Mouse (Mus musculus): ENCODE measurements at regions not wholly inside any gene's neighbourhood (a gene's known extent, or its start where the extent isn't known, plus 50 kb on each side); places are given as distances from the start of the nearest gene placed in this dataset.

DNA sequence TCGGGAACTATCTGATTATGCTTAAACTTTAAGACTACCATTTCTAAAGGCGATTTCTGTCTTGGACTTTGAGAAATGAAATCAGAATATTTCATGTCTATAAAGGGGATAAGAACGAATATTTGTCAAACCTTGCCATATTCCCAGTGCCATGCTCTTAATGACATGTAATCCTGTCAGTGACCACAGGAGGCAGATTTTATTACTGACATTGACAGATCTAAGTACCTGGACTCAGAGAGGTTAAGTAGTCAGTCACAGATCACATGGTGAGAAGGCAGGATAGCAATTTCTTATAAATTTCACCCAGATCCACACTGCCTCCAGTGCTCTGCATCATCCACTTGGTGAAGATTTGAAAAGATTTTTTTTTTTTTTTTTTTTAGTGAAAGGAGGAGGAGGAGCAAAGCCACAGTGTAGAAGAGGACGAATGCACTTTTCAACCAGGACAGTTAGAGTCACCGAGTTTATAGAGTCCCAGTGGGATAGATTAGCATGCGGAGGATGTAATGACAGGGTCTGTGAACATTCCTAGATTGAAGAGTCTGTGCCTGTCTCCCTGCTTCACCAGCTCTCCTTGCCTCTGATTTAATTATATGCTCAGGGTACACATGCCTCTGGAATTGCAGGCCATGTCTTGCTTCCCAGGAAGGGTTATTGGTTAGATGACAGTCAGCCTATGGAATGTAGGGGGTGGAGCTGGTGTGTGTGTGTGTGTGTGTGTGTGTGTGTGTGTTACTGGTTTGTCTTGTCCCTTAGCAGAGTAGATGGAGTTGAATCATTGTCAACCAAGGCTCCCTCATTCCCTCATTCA, 1379.7 kb downstream of the Gsdmc2 start:
- DNase-seq: no peak

DNA sequence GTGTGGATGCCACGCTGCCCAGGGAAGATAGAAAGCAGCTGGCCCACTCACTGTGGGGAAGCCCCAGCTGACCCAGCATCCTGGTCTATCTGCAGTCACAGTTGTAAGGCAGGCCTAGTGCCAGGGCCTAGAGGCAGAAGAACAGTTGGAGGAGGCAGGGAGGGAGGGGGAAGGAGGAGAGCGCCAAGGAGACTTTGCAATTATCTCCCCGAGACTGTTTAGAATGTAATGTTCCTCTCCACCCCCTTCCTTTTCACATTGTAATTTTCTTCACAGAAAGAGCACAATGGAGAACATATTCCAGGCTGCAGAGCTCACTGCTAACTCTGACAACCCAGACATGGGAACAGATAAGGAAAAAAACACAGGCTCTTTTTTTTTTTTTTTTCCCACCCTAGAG, 1382.3 kb downstream of the Gsdmc2 start:
- no peak for DNase-seq

DNA sequence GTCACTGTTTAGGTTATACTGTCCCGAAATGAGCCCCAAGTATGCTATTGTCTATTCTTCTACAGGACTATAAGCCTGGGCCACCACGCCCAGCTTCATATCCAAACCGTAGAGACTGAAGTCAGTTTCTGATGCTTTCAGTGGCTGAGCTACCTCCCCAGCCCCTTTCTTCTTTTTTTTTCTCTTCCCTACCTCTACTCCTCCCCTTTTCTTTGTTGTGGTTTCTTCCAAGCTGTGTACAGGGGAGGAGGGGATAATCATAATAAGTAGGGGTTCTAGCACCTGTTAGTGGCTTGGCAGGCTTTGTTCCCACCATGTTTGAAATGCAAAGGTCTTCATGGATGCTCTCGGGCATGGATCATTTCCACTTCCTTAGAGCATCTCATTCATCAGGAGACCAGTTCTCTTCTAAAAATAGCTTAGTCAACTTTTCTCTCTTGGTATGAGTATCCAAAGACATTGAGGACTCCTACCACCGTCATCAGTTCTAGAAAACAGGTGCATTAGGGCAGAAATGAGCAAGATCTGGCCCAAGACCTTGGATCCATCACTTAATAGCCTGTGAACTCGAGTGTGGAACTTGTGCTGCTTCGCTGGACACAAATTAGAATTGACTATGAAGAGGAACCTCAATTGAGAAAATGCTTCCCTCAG, 1383.5 kb downstream of the Gsdmc2 start:
- DNase-seq: no peak

DNA sequence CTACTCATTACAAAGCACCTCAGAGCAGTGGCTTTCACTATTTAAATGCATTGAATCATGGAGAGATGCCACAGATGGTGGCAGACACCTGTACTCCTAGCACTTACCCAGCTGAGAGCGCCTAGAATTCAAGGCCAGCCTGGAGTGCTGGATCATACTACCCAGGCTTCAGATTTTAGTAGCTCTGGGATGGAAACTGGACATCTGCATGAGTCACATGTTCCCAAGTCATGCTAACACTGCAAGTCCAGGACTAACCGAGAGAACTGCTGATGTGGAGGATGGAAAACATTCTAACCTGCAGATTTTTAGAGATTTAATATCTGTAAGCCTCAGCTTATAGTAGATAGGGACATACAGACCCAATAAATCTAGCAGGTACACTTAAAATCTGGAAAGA, 1384.3 kb downstream of the Gsdmc2 start:
- DNase-seq: no peak

DNA sequence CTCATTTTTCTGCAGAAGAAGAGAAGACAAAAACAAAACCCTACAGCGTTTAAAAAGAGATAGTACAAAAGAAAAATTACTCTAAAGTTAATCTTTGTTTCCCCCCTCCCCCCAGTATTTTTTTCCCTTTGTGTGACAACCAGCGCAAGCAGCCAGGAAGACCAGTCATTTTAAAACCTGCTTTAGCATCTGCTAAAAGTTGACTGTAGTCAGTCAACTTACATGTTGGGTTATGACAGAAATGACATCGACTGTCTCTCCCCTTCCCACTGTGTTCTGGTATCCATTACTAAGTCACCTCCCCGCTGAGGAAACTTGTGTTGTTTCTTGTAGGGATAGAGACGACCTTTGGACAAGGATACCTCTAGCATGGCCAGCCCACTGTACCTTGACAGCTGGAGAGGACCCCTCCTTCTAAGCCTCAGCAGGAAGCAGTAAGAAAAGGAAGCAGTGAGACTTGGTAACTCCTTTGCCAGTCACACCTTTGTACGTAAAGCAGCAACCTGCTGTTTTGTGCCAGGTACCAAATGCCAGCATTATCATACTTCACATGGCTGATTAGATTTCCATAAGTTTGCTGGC, 1384.9 kb downstream of the Gsdmc2 start:
- no peak for DNase-seq

DNA sequence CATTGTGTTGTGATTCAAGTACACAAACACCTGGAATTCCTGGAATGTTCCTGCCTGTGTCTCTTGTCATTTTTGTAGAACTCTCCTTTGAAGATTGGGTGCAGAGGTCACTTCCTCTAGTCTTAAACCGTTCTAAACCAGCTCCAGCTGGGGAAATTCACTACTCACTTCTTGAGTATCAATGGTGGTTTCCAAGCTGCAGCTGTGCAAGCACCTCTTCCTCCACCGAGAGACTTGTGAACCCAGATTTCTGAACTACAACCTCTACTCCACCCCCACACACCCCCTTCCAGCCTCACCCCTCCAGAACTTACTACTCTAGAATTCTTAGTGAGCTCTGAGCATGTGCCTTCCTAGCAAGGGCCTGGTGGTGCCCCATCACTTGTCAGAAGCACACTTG, 1387.0 kb downstream of the Gsdmc2 start:
- peak in 1 of 2 experiments; percentile 1 for DNase-seq

DNA sequence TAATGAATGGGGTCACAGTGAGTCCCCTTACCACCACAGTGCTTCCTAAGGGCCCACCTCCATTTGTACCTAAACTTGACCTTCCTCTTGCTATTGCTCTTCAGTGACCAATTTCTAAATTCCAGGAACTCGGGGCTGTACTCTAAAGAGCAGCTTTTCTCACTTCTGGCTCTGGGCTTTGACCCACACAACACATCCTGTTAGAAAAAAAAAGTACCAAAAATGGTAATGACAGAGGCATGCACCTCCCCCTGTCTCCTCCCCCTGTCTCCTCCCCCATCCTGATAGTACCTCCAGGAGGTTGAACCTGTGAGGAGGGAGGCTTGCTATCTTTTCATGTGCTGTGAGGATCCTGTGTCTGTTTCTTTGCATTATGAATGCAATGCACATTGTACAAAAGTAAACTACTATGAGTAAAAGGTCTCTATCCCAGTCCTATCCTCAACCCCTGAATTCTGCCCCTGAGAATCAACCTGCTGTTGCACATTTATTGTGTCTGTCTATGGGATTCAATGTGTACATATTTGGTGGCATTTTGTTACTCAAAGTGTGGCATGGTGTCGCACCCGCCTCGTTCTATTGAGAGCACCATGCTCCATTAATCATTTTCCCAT, 1387.8 kb downstream of the Gsdmc2 start:
- DNase-seq: peak; percentile 18 to 22

DNA sequence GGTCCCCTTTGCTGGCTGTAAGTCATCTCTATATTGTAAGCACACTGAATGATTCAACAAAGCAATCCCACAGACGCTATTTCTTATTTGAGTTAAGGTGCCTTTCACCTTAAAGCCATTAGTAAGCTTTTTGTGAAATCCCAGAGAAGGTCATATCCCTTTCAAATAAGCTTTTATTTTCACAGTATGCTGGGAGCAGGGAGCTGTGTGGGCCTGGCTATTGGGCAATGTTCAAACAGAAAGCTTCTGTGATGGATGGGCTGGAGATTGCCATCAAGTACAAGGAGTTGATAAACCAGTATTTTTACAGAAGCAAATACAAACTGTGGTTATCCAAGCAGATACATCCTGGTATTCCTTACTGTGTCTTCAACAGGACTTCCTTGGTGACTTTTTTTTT, 1389.0 kb downstream of the Gsdmc2 start:
- no peak for DNase-seq

DNA sequence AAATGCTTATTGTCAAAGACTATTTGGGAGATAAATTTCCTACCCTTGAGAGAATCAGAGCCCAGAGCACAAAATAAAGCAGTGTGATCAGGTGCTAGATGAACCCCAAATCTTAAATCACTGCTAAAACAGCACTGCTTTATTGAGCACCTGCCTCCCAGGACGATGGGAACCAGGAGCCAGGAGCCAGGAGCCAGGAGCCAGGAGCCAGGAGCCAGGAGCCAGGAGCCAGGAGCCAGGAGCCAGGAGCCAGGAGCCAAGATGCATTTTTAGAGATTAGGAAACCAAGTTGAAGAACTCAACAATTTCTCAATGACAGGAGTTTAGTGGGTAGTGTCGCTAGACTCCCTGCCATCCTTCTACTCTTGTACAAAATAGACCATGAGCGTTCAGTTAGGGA, 1396.9 kb downstream of the Gsdmc2 start:
- no peak for DNase-seq

DNA sequence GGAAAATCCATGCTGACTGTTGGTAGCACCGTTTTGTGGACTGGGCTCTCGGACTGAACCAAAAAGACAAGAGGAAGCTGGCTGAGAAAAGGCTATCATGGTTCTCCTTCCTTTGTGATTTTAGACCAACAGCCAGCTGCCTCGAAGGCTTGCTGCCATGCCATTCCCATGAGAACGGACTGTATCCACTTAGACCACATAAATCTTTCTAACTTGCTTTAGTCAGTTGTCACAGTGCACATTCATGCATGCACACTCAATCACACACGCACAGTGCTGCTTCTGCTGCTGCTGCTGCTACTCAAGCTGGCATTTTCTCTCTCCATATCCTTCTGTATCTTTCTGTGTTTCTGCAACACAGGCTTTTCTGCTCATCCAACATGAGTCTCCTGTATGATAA, 1405.8 kb downstream of the Gsdmc2 start:
- no peak for DNase-seq

DNA sequence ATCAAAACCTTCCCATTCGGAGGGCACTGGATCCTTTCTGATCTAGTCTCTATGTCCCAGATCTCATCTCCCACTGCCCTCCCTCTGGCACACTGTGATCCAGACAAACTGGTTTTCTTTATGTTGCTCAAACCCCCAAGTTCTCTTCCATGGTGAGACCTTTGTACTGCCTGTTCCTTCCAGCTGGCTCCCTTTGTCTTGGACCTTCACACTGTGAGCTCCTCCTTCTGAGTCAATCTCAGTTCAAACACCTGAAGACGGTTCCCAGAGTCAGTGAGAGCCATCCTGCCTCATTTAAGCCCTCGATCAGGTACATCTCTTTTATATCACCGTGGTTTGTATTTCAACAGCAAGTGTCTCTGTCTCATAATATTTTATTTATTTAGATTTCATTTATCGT, 1408.3 kb downstream of the Gsdmc2 start:
- no peak for DNase-seq

DNA sequence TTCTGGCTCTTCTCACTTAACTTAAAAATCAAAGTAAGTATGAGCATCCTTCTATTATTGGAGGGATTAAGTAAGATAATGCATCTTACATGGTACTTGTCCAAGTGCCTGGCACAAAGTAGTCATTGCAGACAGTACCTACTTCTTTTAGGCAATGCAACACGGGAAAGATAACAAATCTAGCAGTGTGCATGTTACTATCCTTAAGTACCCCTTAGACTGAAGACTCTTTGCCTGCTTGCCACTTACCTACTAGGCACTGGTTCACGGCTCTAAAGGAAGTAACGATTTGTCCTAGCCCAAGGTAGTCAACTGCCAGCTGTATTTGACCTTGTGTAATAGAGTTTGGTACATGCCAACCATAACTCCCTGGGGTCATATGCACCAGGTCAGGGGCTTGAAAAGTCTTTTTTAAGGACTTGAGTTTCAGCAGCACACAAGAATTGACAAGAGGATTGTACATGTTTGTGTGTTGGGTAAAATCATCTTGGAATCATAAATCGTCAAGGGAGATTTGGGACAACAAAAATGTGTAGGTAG, 1409.8 kb downstream of the Gsdmc2 start:
- DNase-seq: no peak

DNA sequence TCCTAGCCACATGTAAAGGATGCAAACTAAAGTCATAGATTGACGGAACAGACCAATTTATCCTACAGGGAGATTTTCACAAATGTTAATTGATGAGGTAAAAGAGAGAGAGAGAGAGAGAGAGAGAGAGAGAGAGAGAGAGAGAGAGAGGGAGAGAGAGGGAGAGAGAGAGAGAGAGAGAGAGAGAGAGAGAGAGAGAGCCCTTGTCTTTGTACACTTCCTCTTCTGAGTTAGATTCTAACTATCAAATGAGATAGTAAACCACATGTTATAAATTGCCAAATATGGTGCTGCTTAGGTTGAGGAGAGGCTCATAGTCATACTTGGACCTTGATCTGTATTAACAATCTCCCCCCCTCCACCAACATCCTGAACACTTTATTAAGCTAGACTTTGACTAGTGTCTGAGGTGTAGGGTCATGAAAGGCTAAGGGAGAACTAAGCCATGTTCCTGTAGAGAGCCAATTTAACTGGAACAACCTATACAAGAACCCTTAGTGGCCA, 1412.2 kb downstream of the Gsdmc2 start:
- DNase-seq: no peak

DNA sequence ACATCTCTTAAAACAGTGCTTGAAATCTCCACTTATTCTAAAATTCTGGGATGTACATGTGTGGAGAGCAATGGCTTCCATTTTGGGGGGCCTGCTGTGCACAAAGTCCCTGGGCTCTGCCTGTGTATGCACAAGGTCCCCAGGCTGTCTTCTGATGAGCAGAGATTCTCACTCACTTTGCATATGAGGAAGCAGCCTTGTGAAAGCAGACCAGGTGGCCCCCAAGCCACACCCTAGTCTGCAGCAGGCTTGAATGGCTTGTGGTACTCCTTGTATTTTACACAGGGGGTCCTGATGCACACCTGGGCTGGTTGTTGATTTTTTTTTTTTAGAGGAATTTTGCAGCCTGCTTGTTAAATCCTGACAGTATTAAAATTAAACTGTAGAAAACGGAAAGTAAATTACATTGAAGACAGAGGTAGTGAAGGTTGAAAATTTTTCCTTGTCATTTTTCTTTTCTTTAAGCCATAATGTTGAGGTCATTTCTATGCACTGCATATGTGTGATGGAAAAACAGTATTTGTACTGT, 1413.8 kb downstream of the Gsdmc2 start:
- peak; percentile 39 to 42 for DNase-seq

DNA sequence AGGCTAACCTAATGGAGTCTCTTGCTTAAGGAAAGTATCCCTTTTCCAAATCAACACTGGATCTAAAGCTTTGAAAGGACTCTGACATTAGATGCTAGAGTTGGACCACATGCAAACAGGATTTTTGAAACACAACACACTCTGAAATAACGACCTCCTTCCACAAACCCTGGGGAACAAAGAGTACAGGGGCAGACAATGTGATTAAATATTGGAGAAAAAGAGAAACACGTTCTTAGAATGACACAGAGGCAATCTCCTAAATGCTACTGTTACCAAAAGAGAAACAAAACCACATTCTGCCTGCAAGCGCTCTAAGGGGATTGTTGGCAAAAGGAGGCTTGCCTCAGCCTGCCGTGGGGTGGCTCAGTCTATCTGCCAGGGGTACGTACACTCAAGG, 1422.0 kb downstream of the Gsdmc2 start:
- DNase-seq: no peak

DNA sequence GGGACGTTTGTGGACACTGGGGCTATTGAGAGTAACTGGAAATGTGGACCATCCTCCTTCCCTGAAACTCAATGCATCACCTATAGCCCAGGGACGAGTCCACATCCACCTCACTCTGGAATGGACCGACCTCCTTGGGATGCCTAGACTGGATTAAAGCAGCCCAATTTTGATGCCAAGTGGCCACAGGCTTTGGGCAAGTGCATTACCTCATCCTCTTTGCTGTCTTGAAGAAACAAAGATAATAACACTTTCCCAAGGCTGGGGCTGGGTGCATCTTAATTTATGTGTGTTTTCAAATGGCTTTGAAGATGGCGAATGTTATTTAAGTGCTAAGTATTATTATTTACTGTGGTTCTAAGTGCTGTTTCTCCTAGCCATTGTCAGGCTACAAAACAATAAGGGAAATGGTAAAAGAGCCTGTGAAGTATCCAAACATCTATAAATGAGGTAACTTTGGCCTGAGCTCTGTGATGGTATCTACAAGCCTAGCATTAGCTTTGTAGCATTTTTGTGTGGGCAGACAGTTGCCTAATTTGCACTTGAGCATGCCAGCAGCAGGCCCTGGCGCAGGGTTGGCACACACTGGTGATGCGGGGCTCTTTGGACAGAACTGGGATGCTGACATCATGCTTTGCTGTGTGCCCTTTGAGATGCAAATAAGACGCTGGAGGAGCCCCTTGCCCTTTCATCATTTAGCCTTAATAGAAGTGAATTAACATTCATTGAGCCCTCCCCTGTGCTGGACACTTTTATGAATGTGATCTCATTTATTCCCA, 1423.7 kb downstream of the Gsdmc2 start:
- no peak for DNase-seq

DNA sequence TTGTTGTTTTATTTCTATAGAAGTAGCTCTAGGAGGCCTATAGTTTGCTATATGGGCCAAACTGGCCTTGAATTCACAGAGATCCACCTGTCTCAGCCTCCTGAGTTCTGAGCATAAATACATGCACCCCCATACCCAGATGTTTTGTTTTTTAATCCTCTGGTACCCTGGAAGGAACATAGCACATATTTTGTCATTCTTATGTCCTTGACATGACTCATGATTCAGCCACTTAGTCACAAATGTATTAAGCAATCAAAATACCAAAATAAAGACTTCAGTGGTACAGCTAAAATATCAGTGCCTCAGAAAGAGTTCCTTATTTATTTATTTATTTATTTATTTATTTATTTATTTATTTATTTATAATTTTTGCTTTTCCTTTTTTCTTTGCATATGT, 1428.3 kb downstream of the Gsdmc2 start:
- DNase-seq: no peak

DNA sequence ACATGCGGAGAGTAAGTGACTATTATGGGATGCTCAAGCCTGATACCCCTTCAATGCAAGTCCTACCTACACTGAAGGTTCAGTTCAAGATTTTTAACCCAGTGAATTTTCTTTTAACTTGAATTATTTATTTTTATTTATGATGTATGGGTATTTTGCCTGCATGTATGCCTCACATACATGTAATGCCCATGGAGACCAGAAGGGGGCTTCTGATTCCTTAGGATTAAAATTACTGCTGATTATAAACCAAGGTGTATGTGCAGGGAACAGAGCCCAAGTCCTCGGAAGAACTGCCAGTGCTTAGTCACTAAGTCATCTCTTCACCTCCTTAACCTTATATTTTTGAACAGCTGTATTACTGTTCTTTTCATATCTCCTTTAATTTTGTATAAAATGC, 1431.3 kb downstream of the Gsdmc2 start:
- DNase-seq: peak in 1 of 2 experiments; percentile 26

DNA sequence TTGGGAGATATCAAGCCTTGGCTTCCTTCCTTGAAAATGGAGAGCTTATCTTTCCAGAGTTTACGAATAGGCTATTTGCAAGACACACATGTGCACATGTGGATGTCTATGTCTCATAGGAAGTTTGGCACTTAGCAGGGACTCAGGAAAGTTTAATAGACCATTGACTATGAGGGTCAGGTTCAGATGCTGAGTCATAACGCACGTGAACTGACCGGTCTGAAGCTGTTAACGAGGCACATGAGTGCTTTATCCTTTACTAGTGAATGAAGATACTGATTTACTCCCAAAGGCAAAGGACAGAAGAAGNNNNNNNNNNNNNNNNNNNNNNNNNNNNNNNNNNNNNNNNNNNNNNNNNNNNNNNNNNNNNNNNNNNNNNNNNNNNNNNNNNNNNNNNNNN, 1442.8 kb downstream of the Gsdmc2 start:
- no peak for DNase-seq

DNA sequence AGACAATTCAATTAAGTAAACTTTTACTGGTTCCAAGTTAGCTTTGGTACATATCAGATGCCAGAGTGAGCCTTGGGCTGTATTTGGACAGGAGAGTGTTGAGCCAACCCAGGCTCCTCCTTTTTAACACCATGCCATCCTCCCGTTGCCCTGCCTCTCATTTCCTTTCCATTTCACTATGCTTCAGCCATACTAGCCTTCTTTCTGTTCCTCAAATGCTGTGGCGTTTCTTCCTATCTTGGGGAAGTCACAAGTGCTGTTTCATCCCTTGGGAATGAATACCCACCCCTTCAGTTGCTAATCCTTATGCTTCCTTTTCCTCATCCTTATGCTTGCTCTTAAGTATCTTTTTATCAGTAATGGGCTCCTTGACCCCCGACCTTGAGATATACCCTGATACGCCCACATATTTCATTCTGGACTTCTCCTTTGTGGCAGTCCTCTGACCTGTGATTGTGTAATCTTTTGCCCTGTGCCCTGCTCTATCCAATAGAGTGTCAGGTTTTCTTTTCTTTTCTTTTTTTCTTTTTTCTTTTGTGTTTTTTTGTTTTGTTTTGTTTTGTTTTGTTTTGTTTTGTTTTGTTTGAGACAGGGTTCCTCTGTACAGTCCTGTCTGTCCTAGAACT, 1443.9 kb downstream of the Gsdmc2 start:
- DNase-seq: no peak

DNA sequence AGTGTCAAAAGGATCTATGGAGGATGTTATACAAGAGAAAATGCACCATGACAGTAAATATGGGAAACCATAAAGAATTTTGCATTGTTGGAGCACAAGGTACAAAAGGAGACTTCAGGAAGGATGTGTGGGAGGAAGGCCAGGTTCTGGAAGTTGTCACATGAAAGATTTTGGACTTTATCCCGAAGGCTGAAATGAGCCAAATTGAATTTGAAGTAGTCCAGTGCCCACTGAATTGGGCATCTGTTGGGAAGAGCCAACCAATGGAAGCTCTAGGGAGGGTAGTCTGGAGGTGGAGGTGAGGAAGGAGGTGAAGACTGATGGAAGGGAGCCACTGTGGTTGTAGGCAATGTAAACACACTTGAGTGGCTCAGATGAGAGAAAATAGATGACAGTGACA, 1445.6 kb downstream of the Gsdmc2 start:
- no peak for DNase-seq

DNA sequence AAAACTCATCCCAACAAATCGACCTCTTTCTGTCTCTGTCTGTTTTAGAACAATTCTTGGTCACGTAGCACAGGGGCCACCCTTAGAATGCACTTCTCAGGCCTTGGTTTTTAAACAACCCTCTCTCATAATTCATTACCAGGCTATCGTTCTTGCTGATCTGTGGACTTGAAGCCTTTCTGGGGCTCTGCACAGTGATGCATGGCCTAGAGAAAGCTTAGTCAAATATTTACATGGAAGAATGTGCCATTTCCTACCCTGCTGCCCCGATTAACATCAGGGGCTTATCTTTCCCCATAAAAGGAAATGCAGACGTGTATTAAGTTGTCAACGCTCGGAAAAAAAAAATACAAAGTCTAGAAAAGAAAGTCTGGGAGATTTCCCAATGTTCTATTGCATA, 1448.0 kb downstream of the Gsdmc2 start:
- no peak for DNase-seq

Measured in B cell, adult 2 months (primary cell).